Mouse (Mus musculus) R1 (cell line): ENCODE results near the gene Vps16.

Experiments
- DNase-seq: peaks from one replicate; pipeline ENCODE4 v3.0.0-alpha.2; 2018; ENCODE audit warnings: low read depth, low spot score

The Vps16 gene

GRCm38 (mm10) chr2:130459576-130459975 is 35.4 kb downstream of the Vps16 start:
- DNase-seq, result no peak

- DNase-seq, result no peak
These were observed 37.3 kb downstream of the Vps16 start for GRCm38 (mm10) chr2:130461287-130462071.

- DNase-seq, result no peak
These were observed 42.3 kb downstream of the Vps16 start for GRCm38 (mm10) chr2:130466438-130466837.

GRCm38 (mm10) chr2:130469366-130469765 is 45.2 kb downstream of the Vps16 start:
- peak; percentile 43 for DNase-seq

- DNase-seq, result no peak
These were observed 45.8 kb downstream of the Vps16 start for GRCm38 (mm10) chr2:130469935-130470334.

GRCm38 (mm10) chr2:130472908-130473510 is 48.9 kb downstream of the Vps16 start:
- DNase-seq, result no peak

GRCm38 (mm10) chr2:130475764-130476163 is 51.6 kb downstream of the Vps16 start:
- DNase-seq, result no peak

GRCm38 (mm10) chr2:130476666-130477297 is 52.6 kb downstream of the Vps16 start:
- DNase-seq, result no peak

GRCm38 (mm10) chr2:130482177-130482576 is 58.0 kb downstream of the Vps16 start:
- DNase-seq, result no peak

- no peak for DNase-seq
These were observed 58.6 kb downstream of the Vps16 start for GRCm38 (mm10) chr2:130482700-130483099.

GRCm38 (mm10) chr2:130484206-130484605 is 60.1 kb downstream of the Vps16 start:
- DNase-seq, result no peak

GRCm38 (mm10) chr2:130488002-130488401 is 63.9 kb downstream of the Vps16 start:
- peak; percentile 73 for DNase-seq

- no peak for DNase-seq
These were observed 64.5 kb downstream of the Vps16 start for GRCm38 (mm10) chr2:130488600-130488999.

GRCm38 (mm10) chr2:130491162-130491561 is 67.0 kb downstream of the Vps16 start:
- no peak for DNase-seq

GRCm38 (mm10) chr2:130491587-130491986 is 67.4 kb downstream of the Vps16 start:
- DNase-seq, result peak; percentile 51
